Mouse (Mus musculus) heart, postnatal 10 days (tissue): ENCODE results near the gene Twistnb. TPM values are rescaled to one million over a fixed set of nuclear protein-coding genes. Genes with fewer than 3 reads are reported as not detected.

Experiments used
- total RNA-seq, 2 experiments: library from RNA; stranded (reverse); gene quantifications; 2 replicates each; pipeline ENCODE4 v1.2.3; 2021

The Twistnb gene
- total RNA-seq, 2 experiments from 2014 or later = 11.1 to 12.4 TPM

Other genes with a start within 250 kb of the Twistnb start
- gene Efcab10, start 34.8 kb upstream of the Twistnb start, total RNA-seq = not detected